Mouse (Mus musculus): ENCODE measurements at regions not wholly inside any gene's neighbourhood (a gene's known extent, or its start where the extent isn't known, plus 50 kb on each side); places are given as distances from the start of the nearest gene placed in this dataset.

GRCm38 (mm10) chr9:32016286-32016685 lies 99.7 kb upstream of the Arhgap32 start:
- Histone ChIP-seq H3K27me3 (ENCODE audit: control insufficient read depth, insufficient read depth, low read length) (no peaks in the 10 kb centered on the region), H3K27ac (peak overlapping the region; percentile 26), H3K36me3 (ENCODE audit: control insufficient read depth, insufficient read depth, low read length) (no peaks in the 10 kb centered on the region), H3K4me3 (no peak overlapping the region), H3K79me2 (replicated peaks; ENCODE audit: control insufficient read depth, insufficient read depth, low read length) (no peaks in the 10 kb centered on the region), H3K4me1 (ENCODE audit: control insufficient read depth, insufficient read depth, low read length) (peaks cover 9% of the 10 kb centered on the region), H3K9ac (ENCODE audit: low read depth, low read length) (no peak overlapping the region)
- DNase-seq, result no peak
- 49% methylated on average over 4 of the region's 4 CpGs for WGBS
- TF ChIP-seq POLR2A (IDR thresholded peaks at IDR 0.05; ENCODE audit: insufficient read depth, low read depth, low read length), result no peak
- no peak for TF ChIP-seq CTCF (IDR thresholded peaks at IDR 0.05)
- intact Hi-C loops (cut with DNase I), result no loop called here

GRCm38 (mm10) chr9:32018020-32018419 lies 97.9 kb upstream of the Arhgap32 start:
- DNase-seq, result peak; percentile 70 to 83
- intact Hi-C loops (cut with DNase I), result no loop called here
- no peaks in the 10 kb centered on the region for H3K36me3 ChIP-seq (ENCODE audit: control insufficient read depth, insufficient read depth, low read length)
- H3K27me3 ChIP-seq (ENCODE audit: control insufficient read depth, insufficient read depth, low read length), result no peaks in the 10 kb centered on the region
- no peak overlapping the region; the same call in 1 of the 2 replicates for H3K27ac ChIP-seq
- H3K79me2 ChIP-seq (replicated peaks; ENCODE audit: control insufficient read depth, insufficient read depth, low read length), result no peaks in the 10 kb centered on the region
- TF ChIP-seq POLR2A (IDR thresholded peaks at IDR 0.05; ENCODE audit: insufficient read depth, low read depth, low read length) (no peak), EP300 (IDR thresholded peaks at IDR 0.05; ENCODE audit: insufficient read depth, low read depth, low read length) (0 out of 2 replicates have a peak, but pooled peaks have one; percentile 61), CTCF (IDR thresholded peaks at IDR 0.05) (no peak)
- no peak overlapping the region for H3K9ac ChIP-seq (ENCODE audit: low read depth, low read length)
- H3K4me3 ChIP-seq, result no peak overlapping the region
- H3K4me1 ChIP-seq (ENCODE audit: control insufficient read depth, insufficient read depth, low read length), result peaks cover 10% of the 10 kb centered on the region

GRCm38 (mm10) chr9:32019786-32020185 lies 96.2 kb upstream of the Arhgap32 start:
- Histone ChIP-seq H3K4me1 (ENCODE audit: control insufficient read depth, insufficient read depth, low read length) (peaks cover 10% of the 10 kb centered on the region), H3K27ac (no peak overlapping the region), H3K9ac (ENCODE audit: low read depth, low read length) (no peak overlapping the region), H3K36me3 (ENCODE audit: control insufficient read depth, insufficient read depth, low read length) (no peaks in the 10 kb centered on the region), H3K79me2 (replicated peaks; ENCODE audit: control insufficient read depth, insufficient read depth, low read length) (no peaks in the 10 kb centered on the region), H3K4me3 (no peak overlapping the region), H3K27me3 (ENCODE audit: control insufficient read depth, insufficient read depth, low read length) (no peaks in the 10 kb centered on the region)
- intact Hi-C loops (cut with DNase I), result no loop called here
- no peak for DNase-seq
- TF ChIP-seq CTCF (IDR thresholded peaks at IDR 0.05) (no peak), EP300 (IDR thresholded peaks at IDR 0.05; ENCODE audit: insufficient read depth, low read depth, low read length) (no peak), POLR2A (IDR thresholded peaks at IDR 0.05; ENCODE audit: insufficient read depth, low read depth, low read length) (no peak)
- WGBS, result 75% methylated on average over 5 of the region's 5 CpGs

- DNase-seq, result peak in 1 of 2 experiments; percentile 34
- no peaks in the 10 kb centered on the region for H3K79me2 ChIP-seq (replicated peaks; ENCODE audit: control insufficient read depth, insufficient read depth, low read length)
- peaks cover 10% of the 10 kb centered on the region for H3K4me1 ChIP-seq (ENCODE audit: control insufficient read depth, insufficient read depth, low read length)
- H3K9ac ChIP-seq (ENCODE audit: low read depth, low read length), result no peak overlapping the region
- no peak for TF ChIP-seq EP300 (IDR thresholded peaks at IDR 0.05; ENCODE audit: insufficient read depth, low read depth, low read length)
- no peak for TF ChIP-seq CTCF (IDR thresholded peaks at IDR 0.05)
- no peak for TF ChIP-seq POLR2A (IDR thresholded peaks at IDR 0.05; ENCODE audit: insufficient read depth, low read depth, low read length)
- H3K36me3 ChIP-seq (ENCODE audit: control insufficient read depth, insufficient read depth, low read length), result no peaks in the 10 kb centered on the region
- intact Hi-C loops (cut with DNase I), result no loop called here
- H3K27ac ChIP-seq, result peak overlapping the region; percentile 68
- WGBS, result 49% methylated on average over 13 of the region's 13 CpGs
- H3K27me3 ChIP-seq (ENCODE audit: control insufficient read depth, insufficient read depth, low read length), result no peaks in the 10 kb centered on the region
- H3K4me3 ChIP-seq, result no peak overlapping the region
Measured at GRCm38 (mm10) chr9:32020942-32021731, 94.8 kb upstream of the Arhgap32 start.

GRCm38 (mm10) chr9:32021755-32022154 lies 94.2 kb upstream of the Arhgap32 start:
- Histone ChIP-seq H3K36me3 (ENCODE audit: control insufficient read depth, insufficient read depth, low read length) (no peaks in the 10 kb centered on the region), H3K27me3 (ENCODE audit: control insufficient read depth, insufficient read depth, low read length) (no peaks in the 10 kb centered on the region), H3K9ac (ENCODE audit: low read depth, low read length) (no peak overlapping the region), H3K79me2 (replicated peaks; ENCODE audit: control insufficient read depth, insufficient read depth, low read length) (no peaks in the 10 kb centered on the region), H3K4me1 (ENCODE audit: control insufficient read depth, insufficient read depth, low read length) (peaks cover 10% of the 10 kb centered on the region), H3K4me3 (no peak overlapping the region), H3K27ac (peak overlapping the region; percentile 68)
- DNase-seq, result no peak
- intact Hi-C loops (cut with DNase I), result no loop called here
- 59% methylated on average over 3 of the region's 3 CpGs for WGBS
- TF ChIP-seq CTCF (IDR thresholded peaks at IDR 0.05), result no peak
- TF ChIP-seq POLR2A (IDR thresholded peaks at IDR 0.05; ENCODE audit: insufficient read depth, low read depth, low read length), result no peak
- no peak for TF ChIP-seq EP300 (IDR thresholded peaks at IDR 0.05; ENCODE audit: insufficient read depth, low read depth, low read length)

- Histone ChIP-seq H3K27ac (no peak overlapping the region), H3K9ac (ENCODE audit: low read depth, low read length) (no peak overlapping the region), H3K27me3 (ENCODE audit: control insufficient read depth, insufficient read depth, low read length) (no peaks in the 10 kb centered on the region), H3K4me1 (ENCODE audit: control insufficient read depth, insufficient read depth, low read length) (peaks cover 7% of the 10 kb centered on the region), H3K4me3 (no peak overlapping the region), H3K36me3 (ENCODE audit: control insufficient read depth, insufficient read depth, low read length) (no peaks in the 10 kb centered on the region), H3K79me2 (replicated peaks; ENCODE audit: control insufficient read depth, insufficient read depth, low read length) (no peaks in the 10 kb centered on the region)
- TF ChIP-seq CTCF (IDR thresholded peaks at IDR 0.05), result no peak
- TF ChIP-seq EP300 (IDR thresholded peaks at IDR 0.05; ENCODE audit: insufficient read depth, low read depth, low read length), result no peak
- WGBS, result 86% methylated on average over 10 of the region's 10 CpGs
- intact Hi-C loops (cut with DNase I), result no loop called here
- DNase-seq, result no peak
Measured at GRCm38 (mm10) chr9:32022996-32023395, 92.9 kb upstream of the Arhgap32 start.

Data from heart, adult 2 months (tissue).